Mouse (Mus musculus): ENCODE data around the gene Sf3b4.

The Sf3b4 gene

DNA sequence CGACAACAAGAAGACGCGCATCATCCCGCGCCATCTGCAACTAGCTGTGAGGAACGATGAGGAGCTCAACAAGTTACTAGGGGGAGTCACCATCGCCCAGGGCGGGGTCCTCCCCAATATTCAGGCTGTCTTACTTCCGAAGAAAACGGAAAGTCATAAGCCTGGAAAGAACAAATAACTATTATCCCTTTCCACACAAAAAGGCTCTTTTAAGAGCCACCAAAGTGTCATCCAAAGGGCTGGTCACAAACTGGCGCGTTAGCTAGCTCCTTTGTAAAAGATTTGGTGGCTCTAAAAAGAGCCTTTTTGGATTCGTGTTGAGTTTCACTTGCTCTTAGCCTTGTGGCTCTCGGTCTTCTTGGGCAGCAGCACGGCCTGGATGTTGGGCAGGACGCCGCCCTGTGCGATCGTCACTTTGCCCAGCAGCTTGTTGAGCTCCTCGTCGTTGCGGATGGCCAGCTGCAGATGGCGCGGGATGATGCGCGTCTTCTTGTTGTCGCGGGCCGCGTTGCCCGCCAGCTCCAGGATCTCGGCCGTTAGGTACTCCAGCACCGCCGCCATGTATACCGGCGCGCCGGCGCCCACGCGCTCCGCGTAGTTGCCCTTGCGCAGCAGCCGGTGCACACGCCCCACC, 48.1 kb downstream of the Sf3b4 start:
- DNase-seq (ENCODE audit: low spot score) = peak; percentile 69

DNA sequence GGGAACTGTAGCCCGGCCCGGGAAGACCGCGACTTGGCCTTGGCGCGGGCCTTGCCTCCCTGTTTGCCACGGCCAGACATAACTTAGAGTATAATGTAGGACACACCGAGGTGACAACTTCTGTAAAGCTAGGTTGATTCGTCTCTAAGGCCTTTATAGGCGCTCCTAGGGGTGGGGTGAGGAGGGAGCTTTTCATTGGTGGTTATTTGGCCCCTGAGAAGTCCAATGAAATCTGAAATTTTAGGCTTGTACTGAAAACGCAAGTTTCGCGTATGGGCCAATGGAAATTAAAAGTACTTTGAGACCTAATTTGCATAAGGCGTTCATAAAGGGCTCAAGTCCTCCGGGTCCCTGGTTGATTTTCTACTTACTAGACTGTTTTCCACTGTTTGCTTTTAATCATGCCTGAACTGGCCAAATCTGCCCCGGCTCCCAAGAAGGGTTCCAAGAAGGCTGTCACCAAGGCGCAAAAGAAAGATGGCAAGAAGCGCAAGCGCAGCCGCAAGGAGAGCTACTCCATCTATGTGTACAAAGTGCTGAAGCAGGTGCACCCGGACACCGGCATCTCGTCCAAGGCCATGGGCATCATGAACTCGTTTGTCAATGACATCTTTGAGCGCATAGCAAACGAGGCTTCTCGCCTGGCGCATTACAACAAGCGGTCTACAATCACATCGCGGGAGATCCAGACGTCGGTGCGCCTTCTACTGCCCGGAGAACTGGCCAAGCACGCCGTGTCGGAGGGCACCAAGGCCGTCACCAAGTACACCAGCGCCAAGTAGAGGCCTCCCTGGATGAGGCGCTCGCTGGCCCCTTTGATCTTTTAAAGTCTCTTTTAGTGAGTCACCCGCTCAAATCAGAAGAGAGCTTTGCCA, 48.9 kb downstream of the Sf3b4 start, which contains the start of the genes Hist2h2ac and Hist2h2be:
Gene Hist2h2ac (minus strand): TSS at position 116 of the 875 bp plus-strand sequence.
Gene Hist2h2be (plus strand): TSS at position 355 of the 875 bp plus-strand sequence.
- peak; percentile 90 for DNase-seq (ENCODE audit: low spot score)

DNA sequence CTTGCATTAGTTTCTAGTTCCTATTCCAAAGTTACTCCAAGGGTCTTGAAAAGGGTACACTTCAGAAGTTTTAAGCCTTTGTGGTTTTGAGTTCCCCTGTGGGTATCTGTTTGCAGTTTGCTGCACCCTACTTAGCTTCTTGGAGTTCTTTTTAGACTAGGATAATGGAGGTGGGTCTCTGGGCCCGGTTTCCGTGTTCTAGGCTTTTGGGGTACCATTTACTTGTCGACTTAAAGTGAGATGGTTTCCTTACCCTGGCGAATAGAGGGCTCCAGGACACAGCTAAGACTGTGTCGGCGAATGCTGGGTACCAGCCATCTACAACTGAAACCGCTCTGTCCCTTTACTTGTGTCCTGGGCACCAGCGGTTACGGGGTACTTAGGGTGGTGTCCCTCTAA, 49.5 kb downstream of the Sf3b4 start:
- peak; percentile 19 for DNase-seq (ENCODE audit: low spot score)

DNA sequence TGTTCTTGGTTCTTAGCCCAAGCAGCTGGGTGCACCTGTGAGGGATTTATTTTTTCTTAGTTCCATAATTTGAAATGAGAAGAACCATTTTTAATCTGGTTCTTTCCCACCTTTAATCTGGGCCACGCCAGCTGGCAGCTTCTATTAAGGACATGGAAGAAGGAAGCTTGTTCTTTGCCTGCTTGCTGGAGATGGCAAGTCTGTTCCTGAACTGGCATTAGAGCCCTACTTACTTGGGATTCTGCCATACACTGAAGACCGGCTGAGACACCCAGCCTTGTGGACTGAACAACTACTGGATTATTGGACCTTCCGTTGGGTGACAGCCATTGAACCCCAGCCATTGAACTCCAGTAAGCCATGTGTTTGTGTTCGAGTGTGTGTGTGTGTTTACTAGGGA, 50.6 kb downstream of the Sf3b4 start:
- no peak for DNase-seq (ENCODE audit: low spot score)

DNA sequence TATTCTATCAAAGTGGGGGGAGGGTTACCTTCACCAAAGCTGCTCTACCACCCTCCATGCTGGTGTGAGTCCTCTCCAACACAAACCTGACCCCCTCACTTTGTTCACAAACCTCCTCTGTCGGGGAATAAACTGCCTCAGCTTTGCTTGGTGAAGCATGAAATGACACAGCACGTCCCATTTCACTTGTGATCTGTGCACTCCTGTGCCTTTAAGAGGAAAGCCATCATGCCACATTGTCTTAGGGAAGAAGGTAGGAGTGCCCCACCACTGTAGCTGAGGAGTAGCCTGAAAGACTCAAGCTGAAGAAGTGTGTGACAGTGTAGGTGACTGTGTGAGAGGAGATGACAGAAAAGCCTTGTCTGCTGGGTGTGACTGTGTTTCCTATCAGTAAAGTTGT, 53.3 kb downstream of the Sf3b4 start:
- DNase-seq (ENCODE audit: low spot score) = no peak

Measured in embryo, embryonic 10 days (tissue).